Mouse (Mus musculus) MEL (cell line): ENCODE results near the gene Ttc30a2.

ENCODE experiments used
- MAZ ChIP-seq: IDR thresholded peaks from 2 replicates; pipeline ENCODE4 v1.6.1; 2012; ENCODE audit warnings: low read depth, mild to moderate bottlenecking, inconsistent platforms, low read length, improper control_type of control experiment
- ZNF384 ChIP-seq: IDR thresholded peaks from 2 replicates; pipeline ENCODE4 v1.6.1; 2012; ENCODE audit warnings: low read depth, mild to moderate bottlenecking, inconsistent platforms, low read length, improper control_type of control experiment

GRCm38 (mm10) chr2:76014659-76015058, 36.7 kb upstream of the Ttc30a2 start:
- TF ChIP-seq ZNF384 (no peak), MAZ (no peak)
